Mouse (Mus musculus): ENCODE data around the gene Kcnh4. TPM values are rescaled to one million over a fixed set of nuclear protein-coding genes. Genes with fewer than 3 reads are reported as not detected.

Gene Kcnh4
- total and polyA plus RNA-seq, 3 experiments, result not detected

- no peak overlapping the region for H3K4me3 ChIP-seq (ENCODE audit: low read depth, low read length)
- no peak for DNase-seq (ENCODE audit: low spot score)
These were observed 10.3 kb downstream of the Kcnh4 start for GRCm38 (mm10) chr11:100749469-100749868.

GRCm38 (mm10) chr11:100748620-100749019 is 11.1 kb downstream of the Kcnh4 start:
- Histone ChIP-seq H3K4me3 (ENCODE audit: low read depth, low read length) (no peak overlapping the region), H3K36me3 (replicated peaks) (peaks cover 3% of the 10 kb centered on the region), H3K27me3 (ENCODE audit: insufficient read depth, low read length) (peaks cover 41% of the 10 kb centered on the region), H3K4me1 (ENCODE audit: insufficient read depth, low read depth, low read length) (peaks cover 26% of the 10 kb centered on the region), H3K9me3 (replicated peaks) (no peaks in the 10 kb centered on the region)
- TF ChIP-seq POLR2AphosphoS5 (IDR thresholded peaks at IDR 0.05; ENCODE audit: insufficient replicate concordance, low read depth, low read length) (no peak), GATA2 (IDR thresholded peaks at IDR 0.05; ENCODE audit: borderline replicate concordance, low read depth, low read length) (no peak), GATA1 (IDR thresholded peaks at IDR 0.05; ENCODE audit: borderline replicate concordance, low read length) (no peak), CTCF (IDR thresholded peaks at IDR 0.05; ENCODE audit: low read depth, low read length) (no peak), TAL1 (conservative IDR thresholded peaks at IDR 0.05; ENCODE audit: low read depth, low read length) (no peak)
- ATAC-seq (ENCODE audit: extremely low read depth, insufficient number of reproducible peaks, low FRiP score, poor library complexity, severe bottlenecking) (no peak), DNase-seq (ENCODE audit: low spot score) (no peak)

More at GRCm38 (mm10) chr11:100749469-100749868, 10.3 kb downstream of the Kcnh4 start:
- TF ChIP-seq GATA2 (IDR thresholded peaks at IDR 0.05; ENCODE audit: borderline replicate concordance, low read depth, low read length) (no peak), TAL1 (conservative IDR thresholded peaks at IDR 0.05; ENCODE audit: low read depth, low read length) (no peak), POLR2AphosphoS5 (IDR thresholded peaks at IDR 0.05; ENCODE audit: insufficient replicate concordance, low read depth, low read length) (no peak), CTCF (IDR thresholded peaks at IDR 0.05; ENCODE audit: low read depth, low read length) (no peak), GATA1 (IDR thresholded peaks at IDR 0.05; ENCODE audit: borderline replicate concordance, low read length) (no peak)
- no peak for ATAC-seq (ENCODE audit: extremely low read depth, insufficient number of reproducible peaks, low FRiP score, poor library complexity, severe bottlenecking)
- Histone ChIP-seq H3K27me3 (ENCODE audit: insufficient read depth, low read length) (peaks cover 45% of the 10 kb centered on the region), H3K4me1 (ENCODE audit: insufficient read depth, low read depth, low read length) (peaks cover 26% of the 10 kb centered on the region), H3K9me3 (replicated peaks) (no peaks in the 10 kb centered on the region), H3K36me3 (replicated peaks) (peaks cover 3% of the 10 kb centered on the region)

GRCm38 (mm10) chr11:100747114-100747513 is 12.6 kb downstream of the Kcnh4 start:
- Histone ChIP-seq H3K9me3 (replicated peaks) (no peaks in the 10 kb centered on the region), H3K4me1 (ENCODE audit: insufficient read depth, low read depth, low read length) (peaks cover 26% of the 10 kb centered on the region), H3K4me3 (ENCODE audit: low read depth, low read length) (no peak overlapping the region), H3K27me3 (ENCODE audit: insufficient read depth, low read length) (peaks cover 39% of the 10 kb centered on the region), H3K36me3 (replicated peaks) (peaks cover 3% of the 10 kb centered on the region)
- TF ChIP-seq GATA2 (IDR thresholded peaks at IDR 0.05; ENCODE audit: borderline replicate concordance, low read depth, low read length) (no peak), CTCF (IDR thresholded peaks at IDR 0.05; ENCODE audit: low read depth, low read length) (no peak), POLR2AphosphoS5 (IDR thresholded peaks at IDR 0.05; ENCODE audit: insufficient replicate concordance, low read depth, low read length) (no peak), GATA1 (IDR thresholded peaks at IDR 0.05; ENCODE audit: borderline replicate concordance, low read length) (no peak), TAL1 (conservative IDR thresholded peaks at IDR 0.05; ENCODE audit: low read depth, low read length) (no peak)
- DNase-seq (ENCODE audit: low spot score) (no peak), ATAC-seq (ENCODE audit: extremely low read depth, insufficient number of reproducible peaks, low FRiP score, poor library complexity, severe bottlenecking) (no peak)

- TF ChIP-seq GATA2 (IDR thresholded peaks at IDR 0.05; ENCODE audit: borderline replicate concordance, low read depth, low read length) (no peak), TAL1 (conservative IDR thresholded peaks at IDR 0.05; ENCODE audit: low read depth, low read length) (no peak), GATA1 (IDR thresholded peaks at IDR 0.05; ENCODE audit: borderline replicate concordance, low read length) (no peak), CTCF (IDR thresholded peaks at IDR 0.05; ENCODE audit: low read depth, low read length) (no peak), POLR2AphosphoS5 (IDR thresholded peaks at IDR 0.05; ENCODE audit: insufficient replicate concordance, low read depth, low read length) (no peak)
- ATAC-seq (ENCODE audit: extremely low read depth, insufficient number of reproducible peaks, low FRiP score, poor library complexity, severe bottlenecking), result no peak
- Histone ChIP-seq H3K27me3 (ENCODE audit: insufficient read depth, low read length) (peaks cover 36% of the 10 kb centered on the region), H3K4me3 (ENCODE audit: low read depth, low read length) (no peak overlapping the region), H3K4me1 (ENCODE audit: insufficient read depth, low read depth, low read length) (peaks cover 26% of the 10 kb centered on the region), H3K36me3 (replicated peaks) (peaks cover 3% of the 10 kb centered on the region), H3K9me3 (replicated peaks) (no peaks in the 10 kb centered on the region)
- no peak for DNase-seq (ENCODE audit: low spot score)
These were observed 13.2 kb downstream of the Kcnh4 start for GRCm38 (mm10) chr11:100746546-100746945.

GRCm38 (mm10) chr11:100745085-100745484 is 14.7 kb downstream of the Kcnh4 start:
- peaks cover 23% of the 10 kb centered on the region for H3K4me1 ChIP-seq (ENCODE audit: insufficient read depth, low read depth, low read length)
- TF ChIP-seq GATA1 (IDR thresholded peaks at IDR 0.05; ENCODE audit: borderline replicate concordance, low read length) (no peak), GATA2 (IDR thresholded peaks at IDR 0.05; ENCODE audit: borderline replicate concordance, low read depth, low read length) (no peak), CTCF (IDR thresholded peaks at IDR 0.05; ENCODE audit: low read depth, low read length) (peak; percentile 63), TAL1 (conservative IDR thresholded peaks at IDR 0.05; ENCODE audit: low read depth, low read length) (no peak), POLR2AphosphoS5 (IDR thresholded peaks at IDR 0.05; ENCODE audit: insufficient replicate concordance, low read depth, low read length) (no peak)
- DNase-seq (ENCODE audit: low spot score) (no peak), ATAC-seq (ENCODE audit: extremely low read depth, insufficient number of reproducible peaks, low FRiP score, poor library complexity, severe bottlenecking) (no peak)
- H3K36me3 ChIP-seq (replicated peaks), result peaks cover 5% of the 10 kb centered on the region
- H3K27me3 ChIP-seq (ENCODE audit: insufficient read depth, low read length), result peaks cover 30% of the 10 kb centered on the region
- no peak overlapping the region for H3K4me3 ChIP-seq (ENCODE audit: low read depth, low read length)
- no peaks in the 10 kb centered on the region for H3K9me3 ChIP-seq (replicated peaks)

GRCm38 (mm10) chr11:100741348-100741747 is 18.4 kb downstream of the Kcnh4 start:
- Histone ChIP-seq H3K36me3 (replicated peaks) (peaks cover 2% of the 10 kb centered on the region), H3K9me3 (replicated peaks) (no peaks in the 10 kb centered on the region), H3K4me1 (ENCODE audit: insufficient read depth, low read depth, low read length) (peaks cover 24% of the 10 kb centered on the region), H3K27me3 (ENCODE audit: insufficient read depth, low read length) (peaks cover 9% of the 10 kb centered on the region; the same call in 1 of the 2 replicates), H3K4me3 (ENCODE audit: low read depth, low read length) (no peak overlapping the region)
- no peak for TF ChIP-seq CTCF (IDR thresholded peaks at IDR 0.05; ENCODE audit: low read depth, low read length)
- TF ChIP-seq GATA2 (IDR thresholded peaks at IDR 0.05; ENCODE audit: borderline replicate concordance, low read depth, low read length), result no peak
- no peak for TF ChIP-seq GATA1 (IDR thresholded peaks at IDR 0.05; ENCODE audit: borderline replicate concordance, low read length)
- TF ChIP-seq POLR2AphosphoS5 (IDR thresholded peaks at IDR 0.05; ENCODE audit: insufficient replicate concordance, low read depth, low read length), result no peak
- TF ChIP-seq TAL1 (conservative IDR thresholded peaks at IDR 0.05; ENCODE audit: low read depth, low read length), result no peak
- ATAC-seq (ENCODE audit: extremely low read depth, insufficient number of reproducible peaks, low FRiP score, poor library complexity, severe bottlenecking) (no peak), DNase-seq (ENCODE audit: low spot score) (no peak)

Measured in G1E (cell line).